Mouse (Mus musculus) neural tube, embryonic 12.5 days (tissue): ENCODE data around the gene Ifng. TPM values are rescaled to one million over a fixed set of nuclear protein-coding genes. Genes with fewer than 3 reads are reported as not detected.

ENCODE experiments used
- ATAC-seq: fragments of 200-750 bp; cut with Nextera tagmentation; 2 replicates; pipeline ENCODE4 v1.8.0; 2017; ENCODE audit warnings: low read depth, mild to moderate bottlenecking, moderate TSS enrichment, moderate library complexity; ENCODE audit not compliant: low FRiP score
- H3K27ac ChIP-seq: fragments of 300-500 bp; sonication (generic); 2 replicates; pipeline ENCODE4 v1.5.1; 2016
- H3K27me3 ChIP-seq: fragments of 300-500 bp; sonication (generic); replicated peaks from 2 replicates; pipeline ENCODE4 v1.6.1; 2016; ENCODE audit warnings: mild to moderate bottlenecking
- H3K36me3 ChIP-seq: fragments of 300-500 bp; sonication (generic); 2 replicates; pipeline ENCODE4 v1.6.1; 2016; ENCODE audit warnings: mild to moderate bottlenecking
- H3K4me1 ChIP-seq: fragments of 300-500 bp; sonication (generic); 2 replicates; pipeline ENCODE4 v1.6.1; 2016
- H3K4me2 ChIP-seq: fragments of 300-500 bp; sonication (generic); replicated peaks from 2 replicates; pipeline ENCODE4 v1.6.1; 2016; ENCODE audit warnings: mild to moderate bottlenecking
- H3K4me3 ChIP-seq: fragments of 300-500 bp; sonication (generic); 2 replicates; pipeline ENCODE4 v1.5.1; 2016
- H3K9ac ChIP-seq: fragments of 300-500 bp; sonication (generic); 2 replicates; pipeline ENCODE4 v1.6.1; 2016; ENCODE audit warnings: mild to moderate bottlenecking
- H3K9me3 ChIP-seq: fragments of 300-500 bp; sonication (generic); 2 replicates; pipeline ENCODE4 v1.6.1; 2016; ENCODE audit warnings: mild to moderate bottlenecking
- WGBS: fragments of 180-500 bp; shearing (Covaris S2); methylation state at CpG from one replicate; pipeline ENCODE4 v1.1.7; 2016; 5-methylcytosine and 5-hydroxymethylcytosine counted together
- polyA plus RNA-seq: library from polyadenylated mRNA; unstranded; fragments of >200 nt; fragmentation: Nextera tagmentation; extraction: Ambion mirVana; gene quantifications from 2 replicates; pipeline ENCODE4 v1.2.1, GENCODE M21; 2016

The Ifng gene
- not detected in 2 replicates for polyA plus RNA-seq

DNA sequence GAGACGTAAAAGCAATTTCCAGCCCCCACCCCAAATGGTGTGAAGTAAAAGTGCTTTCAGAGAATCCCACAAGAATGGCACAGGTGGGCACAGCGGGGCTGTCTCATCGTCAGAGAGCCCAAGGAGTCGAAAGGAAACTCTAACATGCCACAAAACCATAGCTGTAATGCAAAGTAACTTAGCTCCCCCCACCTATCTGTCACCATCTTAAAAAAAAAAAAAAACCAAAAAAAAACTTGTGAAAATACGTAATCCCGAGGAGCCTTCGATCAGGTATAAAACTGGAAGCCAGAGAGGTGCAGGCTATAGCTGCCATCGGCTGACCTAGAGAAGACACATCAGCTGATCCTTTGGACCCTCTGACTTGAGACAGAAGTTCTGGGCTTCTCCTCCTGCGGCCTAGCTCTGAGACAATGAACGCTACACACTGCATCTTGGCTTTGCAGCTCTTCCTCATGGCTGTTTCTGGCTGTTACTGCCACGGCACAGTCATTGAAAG lies at the start of gene Ifng:
Gene Ifng, plus strand, starts transcription at position 305 of the 499 bp plus-strand sequence.
- no peaks in the 10 kb centered on the region for H3K9me3 ChIP-seq
- H3K4me2 ChIP-seq, result no peak within 1 kb of the TSS
- ATAC-seq, result no peak
- H3K36me3 ChIP-seq, result no peaks in the 10 kb centered on the region
- WGBS, result 95% methylated on average over 11 of the region's 11 CpGs
- H3K4me3 ChIP-seq, result no peak within 1 kb of the TSS
- no peak within 1 kb of the TSS for H3K9ac ChIP-seq
- H3K27me3 ChIP-seq, result no peaks in the 10 kb centered on the region
- peaks cover 4% of the 10 kb centered on the region; the same call in 1 of the 2 replicates for H3K4me1 ChIP-seq
- H3K27ac ChIP-seq, result no peak within 1 kb of the TSS

DNA sequence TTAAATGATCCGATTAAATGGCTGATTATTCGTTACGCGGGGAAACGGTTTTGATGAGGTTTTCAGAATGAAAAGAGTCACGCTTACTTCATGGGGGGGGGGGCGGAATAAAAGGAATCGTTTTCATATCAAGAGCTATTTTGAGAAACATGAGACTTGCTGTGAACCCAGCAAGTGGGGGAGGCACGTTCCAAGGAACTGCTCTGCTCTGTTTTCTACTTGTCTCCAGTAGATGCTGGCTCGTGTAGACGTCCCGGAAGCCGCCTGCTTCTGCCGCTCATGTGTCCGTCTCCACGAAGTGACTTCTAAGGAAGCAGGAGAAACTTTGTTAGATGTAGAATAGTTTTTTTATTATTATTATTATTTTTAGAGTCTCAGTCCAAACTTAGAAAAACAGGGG lies 40.9 kb upstream of the Ifng start:
- Histone ChIP-seq H3K4me1 (no peaks in the 10 kb centered on the region), H3K4me2 (no peak overlapping the region), H3K9me3 (no peaks in the 10 kb centered on the region), H3K27me3 (no peaks in the 10 kb centered on the region), H3K4me3 (no peak overlapping the region), H3K27ac (no peak overlapping the region), H3K9ac (no peak overlapping the region), H3K36me3 (no peaks in the 10 kb centered on the region)
- 85% methylated on average over 16 of the region's 16 CpGs for WGBS
- no peak for ATAC-seq

DNA sequence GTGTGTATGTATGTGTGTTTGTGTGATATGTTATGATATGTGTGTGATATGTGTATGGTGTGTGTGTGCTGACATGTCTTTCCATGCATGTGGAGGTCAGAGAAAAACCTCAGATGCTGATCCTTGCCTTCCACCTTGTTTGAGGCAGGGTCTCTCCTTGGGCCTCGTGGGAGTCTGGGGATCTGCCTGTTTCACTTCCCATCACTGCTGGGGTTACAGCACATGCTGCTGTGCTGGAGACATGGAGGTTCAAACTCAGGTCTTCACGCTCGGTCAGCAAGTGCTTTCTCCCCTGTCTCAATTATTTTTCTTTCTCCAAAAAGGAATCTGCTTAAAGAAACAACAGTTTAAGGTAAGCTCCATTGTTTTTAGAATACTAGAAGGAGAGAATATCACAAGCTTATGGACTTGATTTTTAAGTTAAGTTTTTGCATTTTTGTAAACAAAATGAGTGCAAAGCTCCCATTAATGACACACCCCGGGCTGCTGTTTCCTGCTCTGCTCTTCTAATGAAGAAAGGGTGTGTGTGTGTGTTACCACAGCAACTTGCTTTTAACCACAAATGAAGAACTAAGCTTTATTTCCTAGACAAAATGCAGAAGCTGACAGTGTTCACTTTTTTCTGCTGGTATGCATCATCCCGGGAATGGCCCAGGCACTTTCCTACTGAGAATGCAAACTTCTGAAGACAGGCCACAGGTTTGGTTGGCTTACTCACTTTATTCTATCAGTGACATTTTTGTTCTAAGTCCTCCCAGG lies 34.2 kb upstream of the Ifng start:
- Histone ChIP-seq H3K4me3 (no peak overlapping the region), H3K9me3 (no peaks in the 10 kb centered on the region), H3K36me3 (no peaks in the 10 kb centered on the region), H3K27me3 (no peaks in the 10 kb centered on the region), H3K4me1 (no peaks in the 10 kb centered on the region), H3K9ac (no peak overlapping the region), H3K27ac (no peak overlapping the region), H3K4me2 (no peak overlapping the region)
- no peak for ATAC-seq
- 87% methylated on average over 5 of the region's 5 CpGs for WGBS

DNA sequence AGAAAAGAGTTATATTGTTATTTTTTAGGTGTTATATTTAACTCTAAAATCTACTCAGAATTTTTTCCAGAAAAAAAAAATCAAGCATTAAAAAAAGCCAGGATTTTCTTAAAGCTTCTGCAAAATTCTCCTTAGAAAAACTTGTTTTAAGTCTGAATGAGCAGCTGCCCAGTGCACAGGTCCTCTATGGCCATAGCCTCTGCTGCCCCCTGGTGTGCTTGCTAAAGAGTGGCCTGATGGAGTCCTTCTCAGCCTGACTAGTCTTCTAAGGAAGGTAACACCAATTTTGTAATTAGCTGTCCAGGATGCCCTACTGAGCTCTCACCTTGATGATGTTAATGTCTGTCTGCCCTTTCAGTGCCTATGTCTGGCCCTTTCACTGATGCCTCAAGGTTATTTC lies 29.5 kb upstream of the Ifng start:
- Histone ChIP-seq H3K27ac (no peak overlapping the region), H3K36me3 (no peaks in the 10 kb centered on the region), H3K9ac (no peak overlapping the region), H3K27me3 (no peaks in the 10 kb centered on the region), H3K4me3 (no peak overlapping the region), H3K4me2 (no peak overlapping the region), H3K4me1 (no peaks in the 10 kb centered on the region), H3K9me3 (no peaks in the 10 kb centered on the region)
- no peak for ATAC-seq

DNA sequence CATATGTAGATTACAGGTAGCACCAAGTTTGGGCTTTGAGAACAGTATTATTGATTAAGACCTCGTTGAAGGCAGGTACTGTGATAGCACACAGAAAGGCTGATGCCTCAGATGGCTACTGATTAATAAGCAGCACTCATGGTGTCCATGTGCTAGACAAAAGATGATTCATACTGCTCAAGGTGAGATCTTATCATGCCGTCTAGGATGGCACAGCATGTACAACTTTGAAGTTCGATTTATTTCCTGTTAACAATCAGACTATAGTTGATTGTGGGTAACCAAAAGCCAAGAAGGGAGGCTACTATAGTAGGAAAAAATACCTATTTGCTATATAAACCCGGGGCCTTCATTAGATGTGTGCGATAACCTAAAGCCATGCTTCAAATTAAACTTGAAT lies 28.1 kb upstream of the Ifng start:
- Histone ChIP-seq H3K27ac (no peak overlapping the region), H3K27me3 (no peaks in the 10 kb centered on the region), H3K4me3 (no peak overlapping the region), H3K9me3 (no peaks in the 10 kb centered on the region), H3K4me1 (no peaks in the 10 kb centered on the region), H3K36me3 (no peaks in the 10 kb centered on the region), H3K9ac (no peak overlapping the region), H3K4me2 (no peak overlapping the region)
- WGBS, result 87% methylated on average over 5 of the region's 5 CpGs
- ATAC-seq, result no peak

DNA sequence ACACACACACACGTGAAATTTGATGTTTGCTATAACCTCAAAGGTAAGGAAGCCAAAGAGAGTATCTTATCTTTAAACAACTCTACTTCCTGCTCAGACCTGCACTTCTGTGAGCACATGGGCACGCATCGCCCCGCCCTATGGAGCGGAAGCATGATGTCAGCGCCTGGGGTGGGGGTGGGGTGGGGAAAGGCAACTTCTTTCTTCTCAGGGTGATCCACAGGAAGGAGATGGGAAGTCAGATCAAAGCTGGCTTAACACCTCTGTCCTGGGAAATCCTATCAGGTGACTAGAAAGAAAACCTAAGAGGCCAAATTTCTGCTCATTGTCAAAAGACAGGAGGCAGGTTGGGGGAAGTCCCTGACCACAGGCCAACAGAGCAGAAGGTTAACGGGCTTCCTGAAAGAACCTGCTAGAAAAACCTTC lies 21.8 kb upstream of the Ifng start:
- 79% methylated on average over 7 of the region's 7 CpGs for WGBS
- ATAC-seq, result no peak
- no peak overlapping the region for H3K27ac ChIP-seq

DNA sequence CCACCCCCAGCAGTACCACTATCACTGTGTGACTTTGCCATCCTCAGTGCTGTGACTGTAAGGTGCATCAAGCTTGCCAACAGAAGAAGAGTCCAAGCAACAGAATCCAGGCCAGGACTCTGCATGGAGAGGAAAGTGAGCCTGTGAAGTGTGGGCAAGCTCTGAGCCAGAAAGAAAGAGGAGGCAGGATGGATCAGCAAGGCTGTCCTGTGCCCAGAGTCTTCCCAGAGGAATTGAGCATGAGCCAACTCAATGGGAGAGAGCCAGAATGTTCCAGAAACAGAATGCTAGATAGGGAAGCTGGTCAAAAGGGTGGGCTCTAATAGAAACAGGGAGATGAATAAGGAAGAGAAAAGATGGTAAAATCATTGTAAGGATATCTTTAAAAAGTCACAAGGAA lies 19.9 kb upstream of the Ifng start:
- H3K4me2 ChIP-seq, result no peak overlapping the region
- ATAC-seq, result no peak
- no peaks in the 10 kb centered on the region for H3K9me3 ChIP-seq
- no peaks in the 10 kb centered on the region for H3K4me1 ChIP-seq
- no peak overlapping the region for H3K27ac ChIP-seq
- no peak overlapping the region for H3K4me3 ChIP-seq
- no peaks in the 10 kb centered on the region for H3K36me3 ChIP-seq
- H3K27me3 ChIP-seq, result no peaks in the 10 kb centered on the region
- H3K9ac ChIP-seq, result no peak overlapping the region

More for the DNA sequence above, 21.8 kb upstream of the Ifng start:
- no peaks in the 10 kb centered on the region for H3K4me1 ChIP-seq
- H3K4me2 ChIP-seq, result no peak overlapping the region
- H3K9me3 ChIP-seq, result no peaks in the 10 kb centered on the region
- H3K9ac ChIP-seq, result no peak overlapping the region
- H3K27me3 ChIP-seq, result no peaks in the 10 kb centered on the region
- H3K4me3 ChIP-seq, result no peak overlapping the region
- no peaks in the 10 kb centered on the region for H3K36me3 ChIP-seq

DNA sequence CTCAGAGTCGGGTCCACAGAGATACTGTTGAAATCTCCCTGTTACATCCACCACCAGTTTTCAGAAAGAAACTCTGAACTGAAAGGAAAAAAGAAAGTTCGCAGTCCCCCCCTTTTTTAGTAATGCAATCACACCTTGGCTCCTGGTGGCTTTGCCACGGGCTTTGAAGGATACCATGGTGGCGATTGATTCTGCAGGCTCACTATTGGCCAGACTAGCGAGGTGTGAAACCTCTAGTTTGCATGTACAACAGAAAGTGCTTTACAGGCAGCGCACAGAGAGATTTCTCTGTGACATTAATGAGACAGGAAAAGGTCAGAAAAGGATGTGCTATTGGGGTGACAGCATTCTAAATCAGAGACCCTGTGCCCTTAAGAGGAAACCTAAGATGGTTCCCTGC lies 5.3 kb upstream of the Ifng start:
- H3K36me3 ChIP-seq, result no peaks in the 10 kb centered on the region
- no peak overlapping the region for H3K4me2 ChIP-seq
- H3K27me3 ChIP-seq, result no peaks in the 10 kb centered on the region
- WGBS, result 89% methylated on average over 6 of the region's 6 CpGs
- ATAC-seq, result no peak
- no peak overlapping the region for H3K27ac ChIP-seq
- H3K4me1 ChIP-seq, result no peaks in the 10 kb centered on the region
- H3K4me3 ChIP-seq, result no peak overlapping the region
- H3K9ac ChIP-seq, result no peak overlapping the region
- H3K9me3 ChIP-seq, result no peaks in the 10 kb centered on the region

DNA sequence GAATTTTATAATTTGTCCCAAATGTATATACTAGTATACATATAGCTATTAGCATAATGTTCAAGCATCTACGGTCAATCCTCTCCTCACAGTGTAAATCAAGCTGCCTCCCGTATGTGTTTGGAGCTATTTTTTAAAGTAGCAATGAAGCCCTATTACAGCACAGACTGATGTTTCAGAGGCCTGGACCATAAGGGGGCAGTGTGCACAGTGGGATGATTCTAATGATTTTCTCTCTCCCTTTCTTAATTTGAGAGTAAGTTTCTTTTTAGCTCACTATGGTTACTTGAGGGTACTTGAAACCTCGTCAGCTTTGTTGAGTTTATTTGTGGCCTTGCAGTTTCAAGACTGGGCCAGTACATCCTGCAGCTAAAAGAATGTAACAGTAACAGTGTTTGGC lies 1.1 kb downstream of the Ifng start:
- Histone ChIP-seq H3K4me2 (no peak overlapping the region), H3K36me3 (no peaks in the 10 kb centered on the region), H3K4me1 (peaks cover 5% of the 10 kb centered on the region; the same call in 1 of the 2 replicates), H3K4me3 (no peak overlapping the region), H3K27ac (no peak overlapping the region), H3K9ac (no peak overlapping the region), H3K27me3 (no peaks in the 10 kb centered on the region), H3K9me3 (no peaks in the 10 kb centered on the region)
- 77% methylated on average over 3 of the region's 3 CpGs for WGBS
- no peak for ATAC-seq

DNA sequence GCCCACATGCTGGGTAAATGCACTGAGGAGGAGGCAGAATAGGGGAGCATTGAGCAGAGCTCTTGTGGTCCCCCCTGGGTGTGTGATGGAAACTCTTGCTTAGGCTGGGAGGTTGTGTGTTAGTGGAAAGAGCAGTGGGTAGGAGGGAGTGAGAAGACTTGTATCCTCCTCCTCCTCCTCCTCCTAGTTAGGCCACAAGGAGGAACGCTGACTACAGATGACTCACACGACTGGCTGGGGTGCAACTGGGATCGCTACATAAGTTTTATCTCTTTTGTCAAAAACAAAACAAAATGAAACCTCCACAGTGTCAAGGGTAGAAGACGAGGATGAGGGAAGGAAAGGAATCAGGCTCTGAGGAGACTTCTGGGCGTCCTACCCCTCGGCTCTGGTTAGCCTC lies 2.2 kb downstream of the Ifng start:
- 92% methylated on average over 6 of the region's 6 CpGs for WGBS
- ATAC-seq, result no peak
- H3K27me3 ChIP-seq, result no peaks in the 10 kb centered on the region
- H3K36me3 ChIP-seq, result no peaks in the 10 kb centered on the region
- H3K27ac ChIP-seq, result no peak overlapping the region
- no peaks in the 10 kb centered on the region for H3K9me3 ChIP-seq
- H3K4me2 ChIP-seq, result no peak overlapping the region
- H3K4me3 ChIP-seq, result no peak overlapping the region
- H3K4me1 ChIP-seq, result peaks cover 5% of the 10 kb centered on the region; the same call in 1 of the 2 replicates
- no peak overlapping the region for H3K9ac ChIP-seq

DNA sequence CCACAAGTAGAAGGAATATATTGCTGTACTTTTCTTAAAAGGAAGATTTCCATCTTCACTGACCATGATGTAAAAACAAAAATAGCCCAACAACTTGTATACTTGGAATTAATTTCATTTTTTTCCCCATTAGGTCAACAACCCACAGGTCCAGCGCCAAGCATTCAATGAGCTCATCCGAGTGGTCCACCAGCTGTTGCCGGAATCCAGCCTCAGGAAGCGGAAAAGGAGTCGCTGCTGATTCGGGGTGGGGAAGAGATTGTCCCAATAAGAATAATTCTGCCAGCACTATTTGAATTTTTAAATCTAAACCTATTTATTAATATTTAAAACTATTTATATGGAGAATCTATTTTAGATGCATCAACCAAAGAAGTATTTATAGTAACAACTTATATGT lies 4.2 kb downstream of the Ifng start:
- 95% methylated on average over 6 of the region's 6 CpGs for WGBS
- no peak overlapping the region for H3K4me3 ChIP-seq
- H3K36me3 ChIP-seq, result no peaks in the 10 kb centered on the region
- no peaks in the 10 kb centered on the region for H3K27me3 ChIP-seq
- no peak overlapping the region for H3K9ac ChIP-seq
- peaks cover 5% of the 10 kb centered on the region; the same call in 1 of the 2 replicates for H3K4me1 ChIP-seq
- no peak overlapping the region for H3K27ac ChIP-seq
- H3K4me2 ChIP-seq, result no peak overlapping the region
- H3K9me3 ChIP-seq, result no peaks in the 10 kb centered on the region
- ATAC-seq, result no peak

DNA sequence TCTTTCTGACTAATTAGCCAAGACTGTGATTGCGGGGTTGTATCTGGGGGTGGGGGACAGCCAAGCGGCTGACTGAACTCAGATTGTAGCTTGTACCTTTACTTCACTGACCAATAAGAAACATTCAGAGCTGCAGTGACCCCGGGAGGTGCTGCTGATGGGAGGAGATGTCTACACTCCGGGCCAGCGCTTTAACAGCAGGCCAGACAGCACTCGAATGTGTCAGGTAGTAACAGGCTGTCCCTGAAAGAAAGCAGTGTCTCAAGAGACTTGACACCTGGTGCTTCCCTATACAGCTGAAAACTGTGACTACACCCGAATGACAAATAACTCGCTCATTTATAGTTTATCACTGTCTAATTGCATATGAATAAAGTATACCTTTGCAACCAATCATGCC lies 4.7 kb downstream of the Ifng start:
- ATAC-seq, result no peak; the same call in 1 of the 2 replicates
- no peak overlapping the region for H3K27ac ChIP-seq
- H3K36me3 ChIP-seq, result no peaks in the 10 kb centered on the region
- no peaks in the 10 kb centered on the region for H3K27me3 ChIP-seq
- no peaks in the 10 kb centered on the region for H3K9me3 ChIP-seq
- peaks cover 5% of the 10 kb centered on the region; the same call in 1 of the 2 replicates for H3K4me1 ChIP-seq
- no peak overlapping the region for H3K4me3 ChIP-seq
- H3K9ac ChIP-seq, result no peak overlapping the region
- H3K4me2 ChIP-seq, result no peak overlapping the region
- 76% methylated on average over 8 of the region's 8 CpGs for WGBS

DNA sequence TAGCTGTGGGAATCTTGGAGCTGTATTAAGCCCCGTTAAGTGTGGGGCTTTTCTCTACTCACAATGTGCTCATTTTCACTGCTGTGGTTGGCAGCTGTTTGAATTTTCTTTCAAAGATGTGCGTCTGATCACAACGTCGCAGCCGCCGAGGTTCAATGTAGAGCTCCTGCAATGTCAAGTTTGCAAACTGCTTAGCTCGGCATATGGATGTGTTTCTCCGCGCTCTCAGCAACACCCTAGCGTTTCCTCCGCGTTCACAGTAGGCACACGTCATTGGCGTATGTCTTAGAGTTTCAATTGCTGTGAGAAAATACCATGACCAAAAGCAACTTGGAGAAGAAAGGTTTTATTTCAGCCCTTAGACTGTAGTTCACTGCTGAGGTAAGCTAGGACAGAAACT lies 5.1 kb downstream of the Ifng start:
- Histone ChIP-seq H3K27me3 (no peaks in the 10 kb centered on the region), H3K36me3 (no peaks in the 10 kb centered on the region), H3K4me3 (no peak overlapping the region), H3K9me3 (no peaks in the 10 kb centered on the region), H3K9ac (no peak overlapping the region), H3K4me2 (no peak overlapping the region), H3K27ac (no peak overlapping the region), H3K4me1 (peaks cover 5% of the 10 kb centered on the region; the same call in 1 of the 2 replicates)
- ATAC-seq, result no peak
- 76% methylated on average over 14 of the region's 14 CpGs for WGBS
